Mouse (Mus musculus) kidney, adult 2 months (tissue): ENCODE data around the gene Daglb. TPM values are rescaled to one million over a fixed set of nuclear protein-coding genes. Genes with fewer than 3 reads are reported as not detected.

ENCODE experiments used
- DNase-seq: peaks from one replicate; pipeline ENCODE4 v3.0.0; 2021
- H3K27ac ChIP-seq: fragments of 200-500 bp; 2 replicates; pipeline ENCODE4 v1.5.1; 2012; ENCODE audit warnings: low read depth, low read length, control low read depth, inconsistent platforms; ENCODE audit not compliant: insufficient read depth
- H3K27me3 ChIP-seq: fragments of 200-500 bp; replicated peaks from 2 replicates; pipeline ENCODE4 v1.6.1; 2012; ENCODE audit warnings: mild to moderate bottlenecking, moderate library complexity, low read length, inconsistent platforms; ENCODE audit not compliant: control insufficient read depth, insufficient read depth
- H3K36me3 ChIP-seq: fragments of 200-500 bp; 2 replicates; pipeline ENCODE4 v1.6.1; 2012; ENCODE audit warnings: mild to moderate bottlenecking, moderate library complexity, low read length, inconsistent platforms; ENCODE audit not compliant: control insufficient read depth, insufficient read depth
- H3K4me1 ChIP-seq: fragments of 200-500 bp; 2 replicates; pipeline ENCODE4 v1.6.1; 2011; ENCODE audit warnings: low read length; ENCODE audit not compliant: control insufficient read depth, insufficient read depth
- H3K4me3 ChIP-seq: fragments of 200-500 bp; 2 replicates; pipeline ENCODE4 v1.5.1; 2011; ENCODE audit warnings: mild to moderate bottlenecking, low read depth, low read length, control low read depth; ENCODE audit not compliant: insufficient read depth
- CTCF ChIP-seq: fragments of 200-500 bp; conservative IDR thresholded peaks from 2 replicates; pipeline ENCODE4 v1.5.1; 2011; ENCODE audit warnings: low read depth, mild to moderate bottlenecking, control low read depth, low read length, moderate library complexity, mixed read lengths; ENCODE audit not compliant: insufficient read depth, insufficient read length
- POLR2A ChIP-seq: fragments of 200-500 bp; IDR thresholded peaks from one replicate; pipeline ENCODE4 v1.6.1; 2011; ENCODE audit warnings: low read depth, low read length, control low read depth
- WGBS: fragments of 180-500 bp; shearing (Covaris S2); methylation state at CpG from one replicate; pipeline ENCODE4 v1.1.7; 2018; 5-methylcytosine and 5-hydroxymethylcytosine counted together
- polyA plus RNA-seq: library from polyadenylated mRNA; depleted of rRNA; stranded (reverse); fragments of >200 nt; gene quantifications from 2 replicates; pipeline ENCODE4 v1.2.3, GENCODE M21; 2012

Daglb gene
- polyA plus RNA-seq, 1 experiment, result 11.7 TPM

GRCm38 (mm10) chr5:143463671-143464070 is 713 bp upstream of the Daglb start:
- Histone ChIP-seq H3K4me1 (peaks cover 3% of the 10 kb centered on the region; the same call in 1 of the 2 replicates), H3K4me3 (peak overlapping the region; percentile 83; the same call in 1 of the 2 replicates), H3K27ac (no peak overlapping the region), H3K36me3 (no peaks in the 10 kb centered on the region), H3K27me3 (no peaks in the 10 kb centered on the region)
- TF ChIP-seq CTCF, result no peak
- no peak for TF ChIP-seq POLR2A
- WGBS, result 85% methylated on average over 11 of the region's 11 CpGs
- DNase-seq, result no peak

GRCm38 (mm10) chr5:143464757-143465118 is 354 bp downstream of the Daglb start:
- H3K27ac ChIP-seq, result no peak overlapping the region
- H3K36me3 ChIP-seq, result no peaks in the 10 kb centered on the region
- under 1% methylated on average over 20 of the region's 20 CpGs for WGBS
- DNase-seq, result no peak
- H3K4me3 ChIP-seq, result peak overlapping the region; percentile 83
- peaks cover 3% of the 10 kb centered on the region; the same call in 1 of the 2 replicates for H3K4me1 ChIP-seq
- no peaks in the 10 kb centered on the region for H3K27me3 ChIP-seq
- TF ChIP-seq CTCF (no peak), POLR2A (no peak)

- WGBS, result 46% methylated on average over 23 of the region's 23 CpGs
- TF ChIP-seq CTCF, result no peak
- Histone ChIP-seq H3K4me1 (peaks cover 3% of the 10 kb centered on the region; the same call in 1 of the 2 replicates), H3K4me3 (peak overlapping the region; percentile 83), H3K36me3 (no peaks in the 10 kb centered on the region), H3K27me3 (no peaks in the 10 kb centered on the region), H3K27ac (no peak overlapping the region)
- no peak for DNase-seq
Measured at GRCm38 (mm10) chr5:143465156-143466085, 1.0 kb downstream of the Daglb start.

- no peak overlapping the region for H3K27ac ChIP-seq
- 94% methylated on average over 23 of the region's 23 CpGs for WGBS
- no peaks in the 10 kb centered on the region for H3K27me3 ChIP-seq
- no peak overlapping the region for H3K4me3 ChIP-seq
- no peak for TF ChIP-seq POLR2A
- TF ChIP-seq CTCF, result no peak
- H3K36me3 ChIP-seq, result no peaks in the 10 kb centered on the region
- no peak for DNase-seq
- H3K4me1 ChIP-seq, result peaks cover 3% of the 10 kb centered on the region; the same call in 1 of the 2 replicates
Measured at GRCm38 (mm10) chr5:143466891-143467669, 2.7 kb downstream of the Daglb start.

- TF ChIP-seq CTCF, result no peak
- TF ChIP-seq POLR2A, result no peak
- WGBS, result 90% methylated on average over 6 of the region's 6 CpGs
- H3K27ac ChIP-seq, result no peak overlapping the region
Measured at GRCm38 (mm10) chr5:143467931-143468330, 3.5 kb downstream of the Daglb start.

GRCm38 (mm10) chr5:143469628-143470027 is 5.2 kb downstream of the Daglb start:
- H3K27me3 ChIP-seq, result no peaks in the 10 kb centered on the region
- H3K36me3 ChIP-seq, result no peaks in the 10 kb centered on the region
- no peak for TF ChIP-seq POLR2A
- TF ChIP-seq CTCF, result no peak
- WGBS, result 96% methylated on average over 8 of the region's 8 CpGs
- H3K4me3 ChIP-seq, result no peak overlapping the region
- no peak for DNase-seq
- no peaks in the 10 kb centered on the region; the same call in 1 of the 2 replicates for H3K4me1 ChIP-seq
- H3K27ac ChIP-seq, result no peak overlapping the region

More at GRCm38 (mm10) chr5:143467931-143468330, 3.5 kb downstream of the Daglb start:
- Histone ChIP-seq H3K4me3 (no peak overlapping the region), H3K36me3 (no peaks in the 10 kb centered on the region), H3K27me3 (no peaks in the 10 kb centered on the region), H3K4me1 (peaks cover 3% of the 10 kb centered on the region; the same call in 1 of the 2 replicates)
- no peak for DNase-seq
